Comparison of ENCODE assay signal across 10 mouse cellular contexts in genomic region chr9:31384786-31385499, GRCm38 (mm10). TPM values are rescaled to one million over a fixed set of nuclear protein-coding genes. Genes with fewer than 3 reads are reported as not detected.
DNase-seq lines count a peak whose midpoint lies in the region; ATAC-seq and TF ChIP-seq lines count a peak whose summit lies in the region.
"Had no signal": no experiment of that assay in that cellular context is flagged by ENCODE, and none has a peak within 500 bp of the region (broad histone marks: within the 10 kb centered on the region; RNA-seq: fewer than 3 reads in every experiment).

No protein-coding gene starts in this region.

- no peak for TF ChIP-seq CTCF in gastrocnemius, adult 2 months (IDR thresholded peaks at IDR 0.05)

- H3K27me3 ChIP-seq in midbrain, embryonic 10.5 days (ENCODE audit: low read depth, poor library complexity, severe bottlenecking), result no peaks in the 10 kb centered on the region
- no peaks in the 10 kb centered on the region for H3K27me3 ChIP-seq in midbrain, embryonic 11.5 days (ENCODE audit: control insufficient read depth, insufficient read depth, low read length)
- no peaks in the 10 kb centered on the region for H3K27me3 ChIP-seq in limb, embryonic 10.5 days (ENCODE audit: low read depth, poor library complexity, severe bottlenecking)
- H3K27me3 ChIP-seq in splenic B cell, adult 2 months (ENCODE audit: control insufficient read depth, insufficient read depth, low read length, poor library complexity, severe bottlenecking), result no peaks in the 10 kb centered on the region

- no peak overlapping the region for H3K4me2 ChIP-seq in midbrain, embryonic 11.5 days

- H3K4me3 ChIP-seq in gastrocnemius, adult 2 months, result peak overlapping the region; percentile 82
- H3K4me3 ChIP-seq in midbrain, embryonic 10.5 days, result peak overlapping the region; percentile 97; the same call in 1 of the 2 replicates
- no peak overlapping the region for H3K4me3 ChIP-seq in midbrain, embryonic 11.5 days (ENCODE audit: low read depth, low read length)
- peak overlapping the region; percentile 96; the same call in 1 of the 2 replicates for H3K4me3 ChIP-seq in limb, embryonic 10.5 days

- WGBS in midbrain, embryonic 10.5 days, result 84% methylated on average over 17 of the region's 17 CpGs
- WGBS in midbrain, embryonic 11.5 days, result 86% methylated on average over 17 of the region's 17 CpGs
- WGBS in limb, embryonic 10.5 days, result 89% methylated on average over 17 of the region's 17 CpGs

- no peak overlapping the region for H3K9ac ChIP-seq in midbrain, embryonic 11.5 days (ENCODE audit: low read length)

- H3K4me1 ChIP-seq in midbrain, embryonic 10.5 days, result peaks cover 16% of the 10 kb centered on the region
- peaks cover 10% of the 10 kb centered on the region for H3K4me1 ChIP-seq in midbrain, embryonic 11.5 days (ENCODE audit: control insufficient read depth, insufficient read depth, low read length)
- peaks cover 15% of the 10 kb centered on the region for H3K4me1 ChIP-seq in limb, embryonic 10.5 days

- ATAC-seq in midbrain, embryonic 11.5 days (ENCODE audit: low FRiP score), result no peak

- intact Hi-C loops in gastrocnemius, adult 2 months (cut with DNase I), result no loop called here

- no peak for DNase-seq in gastrocnemius, adult 2 months
- no peak for DNase-seq in gastrocnemius, adult 18-20 months (ENCODE audit: low spot score)
- DNase-seq in midbrain, embryonic 10.5 days (ENCODE audit: low spot score), result no peak
- no peak for DNase-seq in midbrain, embryonic 11.5 days (ENCODE audit: low spot score, missing footprints)
- DNase-seq in limb, embryonic 10.5 days (ENCODE audit: low spot score), result no peak
- peak; percentile 3 for DNase-seq in splenic B cell, adult 2 months (ENCODE audit: low read depth, low spot score)
- no peak for DNase-seq in cerebellum, postnatal 4 days (ENCODE audit: low spot score in 2 of 2)
- no peak for DNase-seq in kidney, adult 18-20 months
- DNase-seq: cerebellum, adult 2 months; spleen, adult 18-20 months had no signal

- peaks cover 17% of the 10 kb centered on the region for H3K36me3 ChIP-seq in midbrain, embryonic 10.5 days
- no peaks in the 10 kb centered on the region; the same call in 1 of the 2 replicates for H3K36me3 ChIP-seq in midbrain, embryonic 11.5 days (ENCODE audit: control insufficient read depth, insufficient read depth, low read length)
- peaks cover 14% of the 10 kb centered on the region for H3K36me3 ChIP-seq in limb, embryonic 10.5 days
- H3K36me3 ChIP-seq in splenic B cell, adult 2 months (ENCODE audit: control insufficient read depth, insufficient read depth, low read length, poor library complexity, severe bottlenecking), result no peaks in the 10 kb centered on the region

- no peaks in the 10 kb centered on the region for H3K9me3 ChIP-seq in midbrain, embryonic 10.5 days (replicated peaks)
- H3K9me3 ChIP-seq in midbrain, embryonic 11.5 days (ENCODE audit: control insufficient read depth, low read length), result no peaks in the 10 kb centered on the region
- no peaks in the 10 kb centered on the region for H3K9me3 ChIP-seq in limb, embryonic 10.5 days (replicated peaks)

- H3K27ac ChIP-seq in gastrocnemius, adult 2 months, result peak overlapping the region; percentile 91; the same call in 1 of the 2 replicates
- no peak overlapping the region for H3K27ac ChIP-seq in midbrain, embryonic 10.5 days (replicated peaks)
- H3K27ac ChIP-seq in midbrain, embryonic 11.5 days (ENCODE audit: low read depth, low read length), result no peak overlapping the region
- peak overlapping the region; percentile 93; the same call in 1 of the 2 replicates for H3K27ac ChIP-seq in limb, embryonic 10.5 days

RNA-seq across cellular contexts. Expression of gene Nfrkb, which starts 1.0 kb away (rescaled TPM):
- total RNA-seq in gastrocnemius, adult 2 months (2021), result 10 to 100 TPM; 10.4 to 11.2 TPM
- total RNA-seq in gastrocnemius, adult 18-20 months (2021), result 1 to 10 TPM; 8.6 to 8.7 TPM
- 18.4 and 24.8 TPM in 2 replicates for polyA plus RNA-seq in midbrain, embryonic 10.5 days (2016; fragmentation: Nextera tagmentation; extraction: Ambion mirVana)
- 19.3 and 19.8 TPM in 2 replicates for polyA plus RNA-seq in midbrain, embryonic 11.5 days (2014; fragmentation: Nextera tagmentation; extraction: Ambion mirVana)
- 17.6 and 23.1 TPM in 2 replicates for polyA plus RNA-seq in limb, embryonic 10.5 days (2016; fragmentation: Nextera tagmentation; extraction: Ambion mirVana)

Comparison
In these comparisons a context has a peak if more than half of its experiments do, and no peak if none do; other contexts are left out.
1. H3K27ac ChIP-seq: peak in gastrocnemius, adult 2 months (single experiment) and limb, embryonic 10.5 days (single experiment); none in midbrain, embryonic 10.5 days (single experiment) and midbrain, embryonic 11.5 days (single experiment).